Mouse (Mus musculus) CH12.LX (cell line): ENCODE measurements at regions not wholly inside any gene's neighbourhood (a gene's known extent, or its start where the extent isn't known, plus 50 kb on each side); places are given as distances from the start of the nearest gene placed in this dataset.

Experiments
- DNase-seq: peaks from one replicate; pipeline ENCODE4 v3.0.0-alpha.2; 2013; ENCODE audit errors: extremely low read depth
- H3K27ac ChIP-seq: 2 replicates; pipeline ENCODE4 v1.5.1; 2012; ENCODE audit warnings: low read depth, mild to moderate bottlenecking, control low read depth, moderate library complexity; ENCODE audit not compliant: insufficient read depth
- H3K27me3 ChIP-seq: replicated peaks from 2 replicates; pipeline ENCODE3; 2012; ENCODE audit warnings: inconsistent platforms
- H3K36me3 ChIP-seq, 2 experiments: replicated peaks in 1 of 2; 2 replicates each; pipeline versions ENCODE3 to v1.6.1; 2012; ENCODE audit warnings: inconsistent platforms in 1 of 2, low read length in 1 of 2, mild to moderate bottlenecking in 1 of 2, mixed read lengths in 1 of 2, moderate library complexity in 1 of 2; ENCODE audit not compliant: control insufficient read depth in 1 of 2, insufficient read depth in 1 of 2
- H3K4me1 ChIP-seq, 2 experiments: 2 replicates each; pipeline ENCODE4 v1.6.1; 2012; ENCODE audit warnings: inconsistent platforms in 1 of 2, moderate library complexity in 1 of 2; ENCODE audit not compliant: insufficient read depth in 2 of 2, control insufficient read depth in 1 of 2
- H3K4me2 ChIP-seq: 2 replicates; pipeline ENCODE4 v1.6.1; 2012; ENCODE audit warnings: low read depth, mild to moderate bottlenecking, control low read depth; ENCODE audit not compliant: poor library complexity, insufficient read depth, severe bottlenecking
- H3K4me3 ChIP-seq, 3 experiments: fragments of 150-350 bp in 1 of 3; sonication (generic) in 1 of 3; replicated peaks in 1 of 3; 2 replicates each; pipeline versions ENCODE3 to v1.5.1; 2011 to 2012; ENCODE audit warnings: low read depth in 2 of 3, low read length in 2 of 3, mild to moderate bottlenecking in 2 of 3, moderate library complexity in 2 of 3, control low read depth in 1 of 3, improper control_type of control experiment in 1 of 3, inconsistent platforms in 1 of 3, mixed read lengths in 1 of 3; ENCODE audit not compliant: poor library complexity in 1 of 3
- H3K79me2 ChIP-seq: replicated peaks from 2 replicates; pipeline ENCODE4 v1.6.1; 2012; ENCODE audit warnings: mild to moderate bottlenecking, moderate library complexity; ENCODE audit not compliant: control insufficient read depth, poor library complexity, insufficient read depth, severe bottlenecking; ENCODE audit errors: extremely low read depth
- H3K9ac ChIP-seq: 2 replicates; pipeline ENCODE4 v1.6.1; 2012; ENCODE audit warnings: low read depth, mild to moderate bottlenecking, control low read depth, moderate library complexity; ENCODE audit not compliant: insufficient read depth
- H3K9me3 ChIP-seq: replicated peaks from 2 replicates; pipeline ENCODE3; 2012; ENCODE audit warnings: low read length, inconsistent platforms, mixed read lengths
- BHLHE40 ChIP-seq: IDR thresholded peaks from 2 replicates; pipeline ENCODE4 v1.6.1; 2011; ENCODE audit warnings: mild to moderate bottlenecking, low read depth, low read length, improper control_type of control experiment
- CHD1 ChIP-seq: IDR thresholded peaks from 2 replicates; pipeline ENCODE4 v1.6.1; 2012; ENCODE audit warnings: low read depth, low read length, improper control_type of control experiment, inconsistent platforms
- CTCF ChIP-seq, 2 experiments: IDR thresholded peaks in 1 of 2; conservative IDR thresholded peaks in 1 of 2; 2 replicates each; pipeline ENCODE4 v1.5.1; 2011 to 2012; ENCODE audit warnings: low read depth in 2 of 2, low read length in 2 of 2, improper control_type of control experiment in 1 of 2, inconsistent platforms in 1 of 2, mild to moderate bottlenecking in 1 of 2, moderate library complexity in 1 of 2
- E2F4 ChIP-seq: IDR thresholded peaks from 2 replicates; pipeline ENCODE4 v1.6.1; 2011; ENCODE audit warnings: low read depth, low read length, improper control_type of control experiment; ENCODE audit not compliant: insufficient replicate concordance
- ELF1 ChIP-seq: IDR thresholded peaks from 2 replicates; pipeline ENCODE4 v1.6.1; 2014; ENCODE audit warnings: low read depth, mild to moderate bottlenecking, inconsistent platforms, low read length, improper control_type of control experiment
- EP300 ChIP-seq: IDR thresholded peaks from 2 replicates; pipeline ENCODE4 v1.6.1; 2011; ENCODE audit warnings: low read length, improper control_type of control experiment
- ETS1 ChIP-seq: conservative IDR thresholded peaks from 2 replicates; pipeline ENCODE4 v1.6.1; 2012; ENCODE audit warnings: low read depth, mild to moderate bottlenecking, inconsistent platforms, low read length, improper control_type of control experiment, moderate library complexity
- GABPA ChIP-seq: IDR thresholded peaks from 2 replicates; pipeline ENCODE4 v1.6.1; 2012; ENCODE audit warnings: low read depth, low read length, improper control_type of control experiment, inconsistent platforms; ENCODE audit not compliant: insufficient replicate concordance
- HCFC1 ChIP-seq: IDR thresholded peaks from 2 replicates; pipeline ENCODE4 v1.6.1; 2012; ENCODE audit warnings: low read depth, mild to moderate bottlenecking, inconsistent platforms, low read length, improper control_type of control experiment
- JUN ChIP-seq: IDR thresholded peaks from 2 replicates; pipeline ENCODE4 v1.6.1; 2011; ENCODE audit warnings: low read depth, mild to moderate bottlenecking, low read length, improper control_type of control experiment, moderate library complexity; ENCODE audit not compliant: insufficient read depth
- KAT2A ChIP-seq: IDR thresholded peaks from 2 replicates; pipeline ENCODE4 v1.6.1; 2012; ENCODE audit warnings: low read length, improper control_type of control experiment, inconsistent platforms; ENCODE audit not compliant: insufficient replicate concordance
- MAFK ChIP-seq: IDR thresholded peaks from 2 replicates; pipeline ENCODE4 v1.6.1; 2011; ENCODE audit warnings: low read length, improper control_type of control experiment; ENCODE audit not compliant: insufficient replicate concordance
- MAX ChIP-seq: IDR thresholded peaks from 2 replicates; pipeline ENCODE4 v1.6.1; 2011; ENCODE audit warnings: low read length, improper control_type of control experiment
- MAZ ChIP-seq: IDR thresholded peaks from 2 replicates; pipeline ENCODE4 v1.6.1; 2012; ENCODE audit warnings: low read depth, mild to moderate bottlenecking, inconsistent platforms, low read length, improper control_type of control experiment, moderate library complexity
- MEF2A ChIP-seq: IDR thresholded peaks from 2 replicates; pipeline ENCODE4 v1.6.1; 2014; ENCODE audit warnings: low read depth, mild to moderate bottlenecking, inconsistent platforms, low read length, improper control_type of control experiment, borderline replicate concordance
- MXI1 ChIP-seq: IDR thresholded peaks from 2 replicates; pipeline ENCODE4 v1.6.1; 2011; ENCODE audit warnings: mild to moderate bottlenecking, low read depth, low read length, improper control_type of control experiment
- PAX5 ChIP-seq: IDR thresholded peaks from 2 replicates; pipeline ENCODE4 v1.6.1; 2012; ENCODE audit warnings: low read length, inconsistent platforms, mixed read lengths
- POLR2A ChIP-seq: IDR thresholded peaks from 2 replicates; pipeline ENCODE4 v1.6.1; 2011; ENCODE audit warnings: low read depth, mild to moderate bottlenecking, improper control_type of control experiment, low read length
- POLR2AphosphoS2 ChIP-seq: IDR thresholded peaks from 2 replicates; pipeline ENCODE4 v1.6.1; 2011; ENCODE audit warnings: low read depth, low read length, improper control_type of control experiment
- RAD21 ChIP-seq: IDR thresholded peaks from 2 replicates; pipeline ENCODE4 v1.6.1; 2011; ENCODE audit warnings: low read depth, mild to moderate bottlenecking, low read length, improper control_type of control experiment, moderate library complexity
- TBP ChIP-seq: conservative IDR thresholded peaks from 2 replicates; pipeline ENCODE4 v1.6.1; 2011; ENCODE audit warnings: low read depth, low read length, improper control_type of control experiment
- USF1 ChIP-seq: IDR thresholded peaks from 2 replicates; pipeline ENCODE4 v1.6.1; 2014; ENCODE audit warnings: low read depth, mild to moderate bottlenecking, inconsistent platforms, low read length, improper control_type of control experiment
- USF2 ChIP-seq: conservative IDR thresholded peaks from 2 replicates; pipeline ENCODE4 v1.6.1; 2011; ENCODE audit warnings: low read depth, low read length, improper control_type of control experiment
- ZC3H11A ChIP-seq: IDR thresholded peaks from 2 replicates; pipeline ENCODE4 v1.6.1; 2012; ENCODE audit warnings: low read depth, mild to moderate bottlenecking, inconsistent platforms, low read length, improper control_type of control experiment
- ZKSCAN1 ChIP-seq: IDR thresholded peaks from 2 replicates; pipeline ENCODE4 v1.6.1; 2012; ENCODE audit warnings: low read depth, inconsistent platforms, low read length, improper control_type of control experiment, borderline replicate concordance
- ZMIZ1 ChIP-seq: IDR thresholded peaks from 2 replicates; pipeline ENCODE4 v1.6.1; 2012; ENCODE audit warnings: low read depth, mild to moderate bottlenecking, inconsistent platforms, low read length, improper control_type of control experiment
- dilution Hi-C: fragments of 300-500 bp; cut with MboI; formaldehyde crosslinking; loops from 2 replicates; pipeline ENCODE4 v1.14.3; 2020; ENCODE audit warnings: low sequenced_read_pairs; ENCODE audit not compliant: extremely low pct_unique_long_range_greater_than_20kb, extremely low pct_ligation_motif_present
- in situ Hi-C: fragments of 300-500 bp; cut with MboI; formaldehyde crosslinking; loops from 3 replicates; pipeline ENCODE4 v1.14.3; 2019; ENCODE audit warnings: low sequenced_read_pairs, low pct_ligation_motif_present, low pct_unique_long_range_greater_than_20kb, mixed read lengths

GRCm38 (mm10) chr5:129264363-129264762 is 167.8 kb downstream of the Adgrd1 start:
- in situ Hi-C loops, result no loop called here
- no peak overlapping the region for H3K9ac ChIP-seq
- no peak for TF ChIP-seq GABPA
- no peak for TF ChIP-seq KAT2A
- TF ChIP-seq MAX, result no peak
- TF ChIP-seq RAD21, result no peak
- no peak for TF ChIP-seq BHLHE40
- H3K4me3 ChIP-seq, result no peak overlapping the region
- no peak overlapping the region for H3K4me2 ChIP-seq
- H3K27ac ChIP-seq, result no peak overlapping the region
- no peak for DNase-seq
- dilution Hi-C loops, result no loop called here
- H3K79me2 ChIP-seq, result no peaks in the 10 kb centered on the region
- H3K36me3 ChIP-seq, result no peaks in the 10 kb centered on the region
- no peaks in the 10 kb centered on the region for H3K27me3 ChIP-seq
- peaks cover 72% of the 10 kb centered on the region for H3K9me3 ChIP-seq
- no peaks in the 10 kb centered on the region for H3K4me1 ChIP-seq

GRCm38 (mm10) chr5:129268456-129268855 is 171.9 kb downstream of the Adgrd1 start:
- no peaks in the 10 kb centered on the region for H3K79me2 ChIP-seq
- H3K4me3 ChIP-seq, result no peak overlapping the region
- H3K4me1 ChIP-seq, result no peaks in the 10 kb centered on the region
- no peak overlapping the region for H3K27ac ChIP-seq
- H3K36me3 ChIP-seq, result no peaks in the 10 kb centered on the region
- no peaks in the 10 kb centered on the region for H3K27me3 ChIP-seq
- no peak overlapping the region for H3K4me2 ChIP-seq
- no peak for DNase-seq
- no peak overlapping the region for H3K9ac ChIP-seq
- dilution Hi-C loops (no loop called here), in situ Hi-C loops (no loop called here)
- TF ChIP-seq KAT2A, result no peak
- TF ChIP-seq MEF2A, result no peak
- no peak for TF ChIP-seq BHLHE40
- TF ChIP-seq POLR2AphosphoS2, result no peak
- TF ChIP-seq POLR2A, result no peak
- no peak for TF ChIP-seq JUN
- TF ChIP-seq E2F4, result no peak
- TF ChIP-seq MAFK, result no peak
- TF ChIP-seq USF1, result no peak
- H3K9me3 ChIP-seq, result peaks cover 63% of the 10 kb centered on the region

GRCm38 (mm10) chr5:129270051-129270472 is 173.5 kb downstream of the Adgrd1 start:
- H3K4me2 ChIP-seq, result no peak overlapping the region
- H3K27ac ChIP-seq, result no peak overlapping the region
- no peak for DNase-seq
- no peak overlapping the region for H3K9ac ChIP-seq
- TF ChIP-seq EP300 (no peak), MAX (no peak), ELF1 (no peak), ZMIZ1 (no peak), ZKSCAN1 (no peak), TBP (no peak), ETS1 (no peak), CHD1 (no peak), MAZ (no peak), ZC3H11A (no peak), POLR2AphosphoS2 (no peak), MXI1 (no peak), CTCF (conservative IDR thresholded peaks at IDR 0.05 in 1 of 2, IDR thresholded peaks at IDR 0.05 in 1 of 2; ENCODE audit: low read depth in 2 of 2, low read length in 2 of 2) (no peak), HCFC1 (no peak), KAT2A (no peak), USF2 (no peak), PAX5 (no peak), POLR2A (no peak), RAD21 (no peak), USF1 (no peak)
- in situ Hi-C loops (no loop called here), dilution Hi-C loops (no loop called here)
- no peaks in the 10 kb centered on the region for H3K36me3 ChIP-seq
- no peaks in the 10 kb centered on the region for H3K79me2 ChIP-seq
- H3K27me3 ChIP-seq, result no peaks in the 10 kb centered on the region
- peaks cover 65% of the 10 kb centered on the region for H3K9me3 ChIP-seq
- H3K4me1 ChIP-seq, result no peaks in the 10 kb centered on the region
- no peak overlapping the region for H3K4me3 ChIP-seq
